Mouse (Mus musculus): Measurements from ENCODE around the gene Tlr6.

Gene Tlr6

GRCm38 (mm10) chr5:64932215-64932614 is 27.7 kb downstream of the Tlr6 start:
- no peak for DNase-seq (ENCODE audit: low spot score in 2 of 2)

- no peak for DNase-seq (ENCODE audit: low spot score in 2 of 2)
Measured at GRCm38 (mm10) chr5:64922891-64923381, 37.0 kb downstream of the Tlr6 start.

- DNase-seq (ENCODE audit: low spot score in 2 of 2) = no peak
Measured at GRCm38 (mm10) chr5:64918616-64919597, 41.0 kb downstream of the Tlr6 start.

- no peak for DNase-seq (ENCODE audit: low spot score in 2 of 2)
Measured at GRCm38 (mm10) chr5:64917721-64918120, 42.2 kb downstream of the Tlr6 start.

- no peak for DNase-seq (ENCODE audit: low spot score in 2 of 2)
Measured at GRCm38 (mm10) chr5:64917161-64917560, 42.7 kb downstream of the Tlr6 start.

GRCm38 (mm10) chr5:64908585-64909284 is 51.2 kb downstream of the Tlr6 start:
- no peak for DNase-seq (ENCODE audit: low spot score in 2 of 2)

- no peak for DNase-seq (ENCODE audit: low spot score in 2 of 2)
Measured at GRCm38 (mm10) chr5:64907906-64908305, 52.0 kb downstream of the Tlr6 start.

GRCm38 (mm10) chr5:64905516-64906271 is 54.2 kb downstream of the Tlr6 start:
- DNase-seq (ENCODE audit: low spot score in 2 of 2) = no peak

Data from frontal cortex, postnatal 10 days (tissue).